Mouse (Mus musculus): ENCODE measurements around the gene Tbc1d9.

Gene Tbc1d9

DNA sequence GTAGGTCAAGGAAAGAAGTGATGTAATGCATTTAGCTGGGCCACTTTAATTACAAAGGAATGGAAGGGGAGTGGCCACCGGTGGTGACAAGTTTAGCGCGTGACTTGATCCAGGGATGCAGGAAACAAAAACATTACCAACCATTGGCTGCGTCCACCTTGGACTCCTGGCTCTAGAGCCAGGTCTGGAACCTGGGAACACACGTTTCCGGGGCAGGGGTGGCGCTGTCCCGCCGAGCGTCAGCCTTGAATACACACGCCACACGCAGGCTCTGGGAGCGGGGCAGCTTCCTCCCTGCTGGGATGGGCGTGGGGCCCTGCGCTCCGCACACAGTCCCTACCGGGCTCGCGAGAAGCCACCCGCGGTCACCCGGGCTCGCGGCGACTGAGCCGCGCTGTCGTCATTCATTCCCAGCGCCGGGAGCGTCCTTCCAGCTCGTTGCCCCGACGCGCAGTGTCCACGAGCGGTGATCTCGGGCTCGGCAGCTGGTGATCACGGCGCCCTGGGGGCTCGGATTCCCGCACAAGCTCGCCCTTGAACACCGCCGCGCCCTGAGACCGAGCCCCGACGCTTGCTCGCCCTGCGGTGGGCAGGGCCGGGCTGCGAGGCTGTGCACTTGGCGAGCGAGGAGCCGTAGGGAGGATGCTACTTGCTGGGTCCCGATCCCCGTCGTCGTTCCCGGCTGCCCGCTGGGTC is at the start of gene Tbc1d9:
Gene Tbc1d9, plus strand, starts transcription at position 118 of the 696 bp plus-strand sequence.
- DNase-seq: peak; percentile 86 to 87

DNA sequence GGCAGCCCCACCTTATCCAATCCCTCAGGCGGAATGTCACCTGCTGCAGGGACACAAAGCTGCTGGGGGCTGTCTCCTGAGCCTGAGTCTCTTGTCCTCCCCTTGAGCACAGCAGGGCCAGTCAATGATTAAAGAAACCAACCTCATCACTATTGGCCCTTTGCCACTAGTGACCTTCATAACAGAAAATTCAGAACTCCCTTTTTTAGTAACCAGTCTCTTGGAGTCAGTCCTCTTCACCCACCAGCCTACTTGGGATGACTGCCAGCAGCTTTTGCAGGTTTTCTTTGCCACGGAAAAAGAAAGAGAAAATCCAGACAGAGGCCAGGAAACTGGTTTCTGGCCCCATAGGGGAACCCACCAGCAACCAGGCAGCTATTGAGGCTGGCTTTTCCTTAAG is 30.1 kb upstream of the Tbc1d9 start:
- DNase-seq: no peak

DNA sequence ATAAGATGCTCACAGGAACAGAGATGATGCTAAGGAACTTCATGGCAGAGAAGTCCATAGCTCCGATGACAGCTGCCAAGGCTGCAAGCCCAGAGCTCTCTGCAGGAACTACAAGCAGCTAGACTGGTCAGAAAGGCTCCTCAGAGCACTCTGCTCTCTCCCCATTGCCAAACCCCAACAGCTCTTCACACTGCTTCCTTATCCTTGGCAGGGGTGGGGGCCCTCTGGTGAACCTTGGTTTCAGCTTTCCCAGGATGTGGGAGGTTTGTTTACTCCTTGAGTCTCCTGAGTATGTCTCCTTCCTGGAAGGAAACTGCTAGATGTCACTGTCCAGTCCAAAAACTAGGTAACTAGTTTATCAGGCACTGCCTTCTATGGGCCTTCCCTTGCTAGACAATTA is 25.1 kb upstream of the Tbc1d9 start:
- no peak for DNase-seq

DNA sequence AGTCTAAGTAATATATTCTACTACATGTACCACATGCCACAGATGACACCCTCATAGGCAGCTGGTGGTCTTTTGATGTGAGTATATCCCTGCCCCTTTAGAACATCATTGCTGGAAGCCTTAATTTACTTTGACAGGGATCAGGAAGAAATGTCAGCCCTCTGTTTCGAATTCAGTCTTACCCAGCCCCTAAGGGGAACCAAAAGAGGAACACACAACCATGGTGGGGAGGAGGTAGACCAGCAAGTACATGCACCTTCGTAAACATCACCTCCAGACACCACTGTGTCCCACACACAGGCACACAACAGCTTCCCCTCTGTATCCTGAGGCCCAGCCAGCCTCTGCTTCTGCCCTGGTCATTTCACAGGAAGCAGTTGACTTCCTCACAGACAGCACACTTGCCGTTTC is 24.4 kb upstream of the Tbc1d9 start:
- no peak for DNase-seq

DNA sequence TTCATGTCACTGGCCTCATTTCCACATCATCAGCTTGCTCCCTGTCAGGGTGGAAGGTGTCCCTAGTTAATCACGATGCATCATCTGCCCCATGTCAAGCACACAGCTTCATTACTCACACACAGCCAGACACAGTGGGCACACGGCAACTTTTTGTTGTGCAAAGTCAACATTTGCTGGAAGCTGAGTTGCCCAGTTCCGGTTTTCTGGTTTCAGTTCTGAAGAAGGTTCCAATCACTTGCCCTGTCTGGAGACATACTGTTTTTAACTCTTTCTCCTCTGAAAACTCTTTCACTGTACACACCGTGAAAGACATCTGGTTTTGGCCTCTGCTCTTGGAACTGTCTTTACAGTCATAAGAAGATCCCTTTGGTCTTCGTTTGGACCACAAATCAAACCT is 23.8 kb upstream of the Tbc1d9 start:
- no peak for DNase-seq

- DNase-seq: no peak
Observed at GRCm38 (mm10) chr8:83144601-83145000, 20.6 kb upstream of the Tbc1d9 start.

- DNase-seq: no peak
Observed at GRCm38 (mm10) chr8:83145421-83145820, 19.7 kb upstream of the Tbc1d9 start.

DNA sequence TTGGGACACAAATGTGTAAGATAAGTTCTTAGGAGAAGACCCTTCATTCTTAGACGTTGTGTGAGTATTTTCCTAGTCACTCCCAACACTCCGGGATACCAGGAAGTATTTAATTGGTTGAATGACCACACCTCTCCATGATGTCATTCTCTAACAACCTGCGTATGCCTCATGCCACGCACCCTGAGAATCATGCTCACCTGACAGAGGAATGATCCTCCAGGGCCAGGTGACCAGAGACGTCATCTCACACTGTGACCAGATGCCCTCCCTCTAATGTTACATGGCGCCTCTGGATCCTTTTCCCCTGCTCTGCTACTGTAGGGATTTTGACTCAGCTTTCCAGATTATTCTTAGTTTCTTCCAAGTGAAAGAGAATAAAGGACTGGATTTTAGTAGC is 16.0 kb upstream of the Tbc1d9 start:
- DNase-seq: no peak

DNA sequence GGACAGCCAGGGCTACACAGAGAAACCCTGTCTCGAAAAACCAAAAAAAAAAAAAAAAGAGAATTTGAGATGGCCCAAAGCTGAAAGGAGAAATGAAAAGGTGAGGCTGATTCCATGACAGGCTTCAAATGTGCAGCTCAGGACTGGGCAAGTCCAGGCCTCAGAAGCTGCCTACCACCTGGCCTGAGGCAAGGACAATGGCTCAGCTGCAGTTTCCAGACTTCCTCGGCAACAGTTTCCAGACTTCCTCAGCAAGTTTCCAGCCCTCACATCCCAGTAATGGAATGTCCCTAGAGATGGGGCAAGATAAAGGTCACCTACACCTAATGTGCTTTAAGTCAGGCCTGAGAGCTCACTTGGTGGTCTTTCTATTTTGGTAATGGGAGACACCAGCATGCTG is 13.1 kb upstream of the Tbc1d9 start:
- DNase-seq: no peak

DNA sequence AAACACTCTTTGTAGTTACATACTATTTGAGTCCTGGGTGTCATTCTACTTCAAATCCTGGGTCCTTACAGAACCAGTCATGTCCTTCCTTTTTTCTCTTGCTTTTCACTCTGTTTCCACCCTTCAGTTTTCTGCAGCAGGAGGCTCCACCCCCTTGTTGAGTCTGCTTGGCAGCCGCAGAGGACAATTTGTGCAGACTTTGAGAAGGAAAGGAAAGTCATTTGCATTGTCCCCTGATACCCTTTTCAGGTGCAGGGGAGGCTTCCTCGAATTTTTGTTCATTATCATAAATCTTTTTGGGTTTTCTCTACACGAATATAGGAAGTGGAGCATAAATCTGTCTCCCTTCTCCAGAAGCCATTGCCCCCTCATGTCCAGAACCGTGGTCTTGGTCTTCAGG is 12.7 kb upstream of the Tbc1d9 start:
- no peak for DNase-seq

DNA sequence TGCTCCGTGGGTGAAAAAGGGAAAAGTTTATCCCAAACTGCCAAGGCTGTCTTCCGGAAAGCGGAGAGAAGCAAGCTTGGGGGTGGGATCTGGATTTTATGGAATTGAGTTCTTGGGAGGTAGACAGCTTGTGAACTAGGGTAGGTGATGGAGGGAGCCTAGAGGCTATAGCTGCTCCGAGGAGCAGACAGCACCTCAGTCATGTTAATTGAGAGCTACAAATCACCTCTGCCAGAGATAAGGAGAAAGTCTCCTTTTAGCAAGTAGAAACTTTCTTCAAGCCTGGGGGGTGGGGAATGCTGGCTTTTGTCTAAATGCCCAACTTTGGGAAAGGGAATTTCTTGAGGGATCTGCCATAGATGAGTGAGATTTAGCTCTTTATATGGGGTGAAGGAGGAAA is 10.0 kb upstream of the Tbc1d9 start:
- no peak for DNase-seq

DNA sequence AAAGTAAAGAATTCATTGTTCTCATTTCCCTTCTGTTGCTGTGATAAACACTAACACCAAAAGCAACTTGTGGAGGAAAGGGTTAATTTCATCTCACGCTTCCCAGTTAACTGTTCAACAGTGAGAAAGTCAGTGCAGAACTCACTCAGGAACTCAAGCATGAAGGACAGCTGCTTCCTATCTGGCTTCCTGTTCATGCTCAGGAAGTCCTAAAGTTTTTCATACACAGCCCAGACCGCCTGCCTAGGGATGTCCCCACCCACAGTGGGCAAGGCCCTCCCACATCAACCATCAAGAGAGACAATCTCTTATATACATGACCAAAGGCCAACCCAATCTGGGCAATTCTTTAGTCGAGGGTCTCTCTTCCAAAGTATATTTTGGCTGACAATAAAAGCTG is 6.2 kb upstream of the Tbc1d9 start:
- no peak for DNase-seq

DNA sequence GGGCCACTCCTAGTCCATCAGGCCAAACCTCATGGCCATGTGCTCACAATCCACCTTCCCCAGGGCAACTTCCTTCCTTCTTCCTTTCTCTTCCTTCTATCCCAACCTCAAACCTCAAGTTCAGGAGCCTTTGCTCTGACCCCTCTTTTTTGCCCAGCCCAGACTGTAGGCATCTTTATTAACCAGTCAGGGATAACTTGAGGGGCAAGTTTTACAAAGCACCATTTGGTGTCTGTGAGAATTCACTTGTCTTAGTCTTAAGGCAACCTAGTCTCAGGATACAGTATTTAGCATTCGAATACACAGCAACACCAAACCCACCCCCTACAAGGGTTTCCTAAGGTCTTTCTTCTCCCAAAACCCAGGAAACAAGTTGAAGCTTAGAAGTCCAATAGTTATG is 5.5 kb upstream of the Tbc1d9 start:
- DNase-seq: no peak

- no peak for DNase-seq
Observed at GRCm38 (mm10) chr8:83160613-83161012, 4.5 kb upstream of the Tbc1d9 start.

- peak; percentile 67 to 72 for DNase-seq
Observed at GRCm38 (mm10) chr8:83165931-83166867, 1.0 kb downstream of the Tbc1d9 start, which contains the start of gene Gm10645. Gene Gm10645 (minus strand): TSS chr8:83166170.

- no peak for DNase-seq
Observed at GRCm38 (mm10) chr8:83167932-83168331, 2.8 kb downstream of the Tbc1d9 start.

DNA sequence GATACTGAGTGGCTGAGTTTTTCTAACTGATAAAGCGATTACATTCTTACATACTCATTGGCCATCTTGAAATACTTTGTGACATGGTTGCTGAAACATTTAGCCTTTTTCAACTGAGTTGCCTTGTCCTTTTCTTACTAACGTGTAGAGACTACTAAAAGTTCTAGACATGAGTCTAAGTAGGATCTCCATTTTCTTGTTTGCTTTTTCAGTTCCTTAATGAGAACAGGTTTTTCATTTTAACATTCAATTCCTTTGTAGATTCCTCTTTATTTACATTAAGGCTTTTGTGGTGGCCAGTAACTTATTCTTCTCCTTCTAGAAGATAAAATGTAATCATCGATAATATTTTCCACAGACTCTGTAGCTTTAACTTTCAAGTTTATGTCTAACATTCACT is 4.0 kb downstream of the Tbc1d9 start:
- no peak for DNase-seq

- DNase-seq: no peak
Observed at GRCm38 (mm10) chr8:83169709-83170108, 4.6 kb downstream of the Tbc1d9 start.

DNA sequence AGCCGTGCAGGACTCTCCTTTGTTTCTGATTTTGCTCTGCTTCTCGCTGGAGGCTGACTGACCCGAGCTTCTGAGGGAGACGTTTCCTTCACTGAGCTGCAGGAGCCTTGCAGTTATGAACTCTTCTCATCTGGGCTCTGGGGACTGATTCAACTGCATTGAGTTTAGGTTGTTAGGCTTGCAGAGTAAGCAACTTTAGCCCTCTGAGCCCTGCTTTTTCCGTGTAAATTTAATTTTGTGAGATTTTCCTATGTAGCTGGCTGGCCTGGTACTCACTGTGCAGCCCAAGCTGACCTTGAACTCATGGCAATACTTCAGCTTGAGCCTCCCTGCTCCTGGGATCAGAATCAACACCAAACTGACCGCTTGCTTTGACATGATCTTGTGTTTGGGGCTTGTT is 5.7 kb downstream of the Tbc1d9 start:
- DNase-seq: no peak

GRCm38 (mm10) chr8:83175680-83176079 is 10.5 kb downstream of the Tbc1d9 start:
- DNase-seq: peak; percentile 66 to 71

- DNase-seq: no peak
Observed at GRCm38 (mm10) chr8:83176785-83177184, 11.6 kb downstream of the Tbc1d9 start.

DNA sequence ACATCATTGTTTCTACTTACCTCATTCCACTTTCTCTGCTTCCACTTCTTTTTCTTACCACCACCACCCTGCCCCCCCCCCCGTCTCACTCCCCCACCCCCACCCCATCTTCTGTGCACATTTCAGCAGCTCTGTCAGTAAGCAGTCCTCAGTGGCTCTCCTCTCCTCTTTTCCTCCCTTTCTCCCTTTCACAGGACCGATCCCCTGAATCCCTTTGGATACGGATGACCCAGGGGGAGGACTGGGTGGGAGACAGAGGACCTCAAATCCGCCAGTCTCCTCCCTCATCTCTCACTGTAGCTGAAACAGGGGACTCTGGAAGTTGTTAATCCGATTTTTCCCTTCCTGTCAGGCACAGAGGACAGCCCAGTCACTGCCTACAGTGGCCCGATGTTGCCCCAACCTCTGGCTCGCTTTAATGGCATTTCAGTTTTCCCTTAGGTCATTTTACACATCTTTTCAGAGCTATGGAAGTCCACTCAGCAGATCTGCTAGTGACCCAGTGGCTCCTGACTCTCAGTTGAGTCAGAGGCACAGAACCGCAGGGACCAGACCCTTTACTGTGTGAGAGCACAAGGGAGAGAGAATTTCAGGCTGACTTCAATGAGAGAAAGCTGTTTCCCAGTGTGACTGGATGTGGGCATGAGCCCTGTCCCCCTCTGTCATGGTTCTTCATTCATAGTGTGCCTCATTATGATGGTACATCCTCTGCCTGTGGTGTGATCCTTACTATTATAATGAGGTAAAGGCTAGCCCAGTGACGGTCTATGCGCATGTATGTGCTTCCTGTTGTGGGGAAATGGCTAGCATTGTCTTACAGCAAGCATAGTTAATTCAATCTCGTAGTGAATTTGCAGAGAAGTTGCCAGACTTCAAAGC is 12.4 kb downstream of the Tbc1d9 start:
- DNase-seq: no peak

DNA sequence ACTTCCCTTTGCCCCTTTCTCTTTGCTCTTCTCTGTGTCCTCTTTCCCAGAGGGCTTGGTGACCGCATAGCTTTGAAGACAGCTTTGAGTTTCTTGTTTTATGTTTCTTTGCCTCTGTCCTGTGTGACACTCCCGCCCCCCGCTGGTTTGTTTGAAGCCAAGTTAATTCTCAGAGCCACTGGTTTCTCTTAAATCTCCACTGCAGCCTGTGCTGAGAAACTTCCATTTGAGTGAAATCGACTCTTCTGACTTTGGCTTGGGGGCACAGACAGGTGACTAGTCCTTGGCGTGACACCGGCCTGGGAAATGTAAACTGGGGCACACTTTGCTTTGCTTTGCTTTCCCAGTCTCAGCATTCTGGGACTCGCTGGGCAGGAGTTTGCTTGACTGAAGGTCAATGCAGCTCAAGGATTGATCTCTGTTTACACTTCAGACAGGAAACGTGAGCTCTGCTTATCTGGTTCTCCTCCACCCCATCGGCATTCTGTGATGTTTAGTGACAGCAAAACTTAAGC is 13.1 kb downstream of the Tbc1d9 start:
- DNase-seq: no peak

All from cerebellum, adult 18-20 months (tissue).